Mouse (Mus musculus) gastrocnemius, postnatal 14 days (tissue): ENCODE measurements around the gene Cped1. TPM values are rescaled to one million over a fixed set of nuclear protein-coding genes. Genes with fewer than 3 reads are reported as not detected.

Experiments
- total RNA-seq, 2 experiments: library from RNA; stranded (reverse); gene quantifications; 2 replicates each; pipeline ENCODE4 v1.2.3; 2021

Gene Cped1
- total RNA-seq, 2 experiments from 2014 or later, result 15.6 to 16.3 TPM

Other genes with a start within 250 kb of the Cped1 start
- gene Tspan12, start 133.4 kb upstream of the Cped1 start, total RNA-seq, result 10 to 100 TPM; 21.2 to 25.8 TPM
- 10 to 100 TPM; 10.6 to 12.0 TPM for gene Ing3, start 36.3 kb upstream of the Cped1 start, total RNA-seq